Mouse (Mus musculus) ES-E14 (cell line): ENCODE measurements at regions not wholly inside any gene's neighbourhood (a gene's known extent, or its start where the extent isn't known, plus 50 kb on each side); places are given as distances from the start of the nearest gene placed in this dataset.

Experiments
- CHD2 ChIP-seq: IDR thresholded peaks from 2 replicates; pipeline ENCODE4 v1.6.1; 2014; ENCODE audit warnings: mild to moderate bottlenecking, low read depth, low read length, inconsistent platforms
- ZNF384 ChIP-seq: IDR thresholded peaks from 2 replicates; pipeline ENCODE4 v1.6.1; 2012; ENCODE audit warnings: low read depth, low read length, inconsistent platforms

DNA sequence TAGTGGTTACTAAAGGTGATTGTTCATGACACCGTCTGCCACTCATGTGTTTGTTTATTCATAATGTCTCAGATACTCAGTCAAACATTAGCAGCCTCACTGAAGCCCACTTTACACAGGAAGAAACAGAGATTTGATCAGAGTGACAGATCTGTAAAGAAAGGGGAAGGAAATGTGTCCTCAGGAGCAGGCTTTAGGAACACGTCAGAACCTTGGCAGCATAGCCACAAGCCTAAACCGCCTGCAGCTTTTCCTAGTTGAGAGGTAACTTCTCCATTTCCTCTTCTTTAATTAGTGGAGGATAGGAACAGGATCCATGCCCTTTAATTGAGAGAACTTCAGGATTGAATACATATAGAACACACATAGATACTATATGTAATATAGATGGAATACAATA, 73.3 kb upstream of the Polg start:
- no peak for TF ChIP-seq CHD2
- TF ChIP-seq ZNF384, result no peak
